Mouse (Mus musculus) ES-Bruce4 (cell line): Measurements from ENCODE around the gene Lrrc25. TPM values are rescaled to one million over a fixed set of nuclear protein-coding genes. Genes with fewer than 3 reads are reported as not detected.

Experiments used
- H3K27ac ChIP-seq: 2 replicates; pipeline ENCODE4 v1.5.1; 2012; ENCODE audit warnings: low read length, inconsistent platforms; ENCODE audit not compliant: insufficient read depth
- H3K27me3 ChIP-seq: 2 replicates; pipeline ENCODE4 v1.6.1; 2012; ENCODE audit warnings: mild to moderate bottlenecking, low read length, inconsistent platforms; ENCODE audit not compliant: control insufficient read depth, poor library complexity, insufficient read depth, severe bottlenecking
- H3K36me3 ChIP-seq: 2 replicates; pipeline ENCODE4 v1.6.1; 2012; ENCODE audit warnings: inconsistent platforms, mild to moderate bottlenecking, low read length, moderate library complexity; ENCODE audit not compliant: control insufficient read depth, poor library complexity, insufficient read depth, severe bottlenecking
- H3K4me1 ChIP-seq: one replicate; pipeline ENCODE4 v1.8.1; 2011; ENCODE audit warnings: low read length; ENCODE audit not compliant: control insufficient read depth, insufficient read depth
- H3K4me3 ChIP-seq: 2 replicates; pipeline ENCODE4 v1.5.1; 2011; ENCODE audit warnings: low read depth, mild to moderate bottlenecking, low read length
- H3K9ac ChIP-seq: 2 replicates; pipeline ENCODE4 v1.6.1; 2012; ENCODE audit warnings: low read depth, mild to moderate bottlenecking, inconsistent platforms; ENCODE audit not compliant: poor library complexity, severe bottlenecking
- H3K9me3 ChIP-seq: replicated peaks from 2 replicates; pipeline ENCODE4 v1.6.1; 2012; ENCODE audit warnings: mild to moderate bottlenecking, low read length, inconsistent platforms; ENCODE audit not compliant: control insufficient read depth, poor library complexity, insufficient read depth, severe bottlenecking
- CTCF ChIP-seq: IDR thresholded peaks from one replicate; pipeline ENCODE4 v1.8.1; 2011; ENCODE audit warnings: low read depth, low read length
- EP300 ChIP-seq: IDR thresholded peaks from 2 replicates; pipeline ENCODE4 v1.6.1; 2011; ENCODE audit warnings: low read depth, low read length; ENCODE audit not compliant: insufficient read depth
- POLR2A ChIP-seq: IDR thresholded peaks from one replicate; pipeline ENCODE4 v1.8.1; 2011; ENCODE audit warnings: low read length; ENCODE audit not compliant: insufficient read depth
- polyA plus RNA-seq: library from polyadenylated mRNA; stranded (reverse); fragments of >200 nt; gene quantifications from 2 replicates; pipeline ENCODE4 v1.2.4, GENCODE M21; 2011; ENCODE audit warnings: low read depth; ENCODE audit not compliant: missing spikeins, insufficient read depth, insufficient read length

The Lrrc25 gene
- polyA plus RNA-seq, 1 experiment: not detected

GRCm38 (mm10) chr8:70601271-70601649 lies 14.7 kb upstream of the Lrrc25 start:
- Histone ChIP-seq H3K9ac (no peak overlapping the region), H3K4me1 (peaks cover 12% of the 10 kb centered on the region), H3K27me3 (no peaks in the 10 kb centered on the region), H3K4me3 (no peak overlapping the region), H3K9me3 (no peaks in the 10 kb centered on the region), H3K36me3 (peaks cover 5% of the 10 kb centered on the region; the same call in 1 of the 2 replicates), H3K27ac (no peak overlapping the region)
- TF ChIP-seq POLR2A: no peak
- 0 out of 2 replicates have a peak, but pooled peaks have one; percentile 31 for TF ChIP-seq EP300

DNA sequence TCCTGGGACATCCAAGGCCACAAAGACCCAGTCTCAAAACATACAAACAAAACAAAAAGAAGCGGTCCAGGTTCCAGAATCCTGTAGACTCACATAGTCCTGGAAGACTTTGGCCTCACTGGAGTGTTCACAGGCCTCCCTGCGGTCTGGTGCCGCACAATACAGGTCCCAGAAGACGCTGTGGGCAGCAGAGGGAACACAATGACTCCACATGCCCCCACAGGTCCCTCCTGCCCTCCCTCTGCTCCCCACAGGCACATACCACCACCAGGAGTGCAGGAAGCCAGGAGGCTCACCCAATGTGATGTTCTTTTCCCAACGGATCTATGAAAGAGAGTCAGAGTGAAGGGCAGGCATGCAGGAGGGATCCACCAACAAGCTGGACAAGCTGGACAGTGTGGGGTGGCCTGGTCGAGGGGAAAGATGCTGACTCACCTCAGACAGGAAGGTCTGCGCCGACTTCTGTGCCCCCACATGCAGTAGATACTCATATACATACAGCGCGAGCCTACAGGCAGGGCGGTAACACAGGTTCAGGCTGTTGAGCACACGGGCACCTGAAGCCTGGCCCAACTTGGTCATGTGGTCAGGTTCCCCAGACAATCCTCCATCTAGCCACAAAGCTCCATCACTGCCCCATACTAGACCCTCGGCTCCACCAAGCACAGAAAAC lies 13.7 kb upstream of the Lrrc25 start:
- H3K4me3 ChIP-seq: no peak overlapping the region
- no peaks in the 10 kb centered on the region for H3K27me3 ChIP-seq
- H3K4me1 ChIP-seq: peaks cover 12% of the 10 kb centered on the region
- H3K9ac ChIP-seq: no peak overlapping the region
- peak overlapping the region; percentile 17; the same call in 1 of the 2 replicates for H3K27ac ChIP-seq
- TF ChIP-seq CTCF (no peak), POLR2A (no peak), EP300 (no peak)
- no peaks in the 10 kb centered on the region for H3K9me3 ChIP-seq
- peaks cover 5% of the 10 kb centered on the region; the same call in 1 of the 2 replicates for H3K36me3 ChIP-seq

DNA sequence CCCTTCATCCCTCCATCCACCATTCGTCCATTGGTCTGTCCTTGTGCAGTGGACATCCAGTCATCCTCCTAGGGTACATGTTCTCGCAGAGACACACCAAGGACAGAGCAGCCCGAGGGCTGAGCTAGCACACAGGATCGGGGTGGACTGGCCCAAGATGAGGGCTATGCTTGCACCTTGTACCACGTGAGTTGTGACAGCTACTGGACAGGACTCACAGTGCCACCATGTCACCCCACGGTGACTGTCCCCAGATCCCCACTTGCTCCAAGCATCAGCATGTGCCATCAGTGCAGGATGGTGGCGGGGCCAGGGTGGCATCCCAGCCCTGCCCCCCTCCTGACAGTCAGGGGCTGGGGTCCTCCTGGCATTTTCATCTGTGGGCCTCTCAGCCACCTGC lies 11.4 kb upstream of the Lrrc25 start:
- Histone ChIP-seq H3K9ac (no peak overlapping the region), H3K36me3 (peaks cover 2% of the 10 kb centered on the region; the same call in 1 of the 2 replicates), H3K4me3 (no peak overlapping the region), H3K4me1 (peaks cover 13% of the 10 kb centered on the region), H3K9me3 (no peaks in the 10 kb centered on the region), H3K27me3 (no peaks in the 10 kb centered on the region), H3K27ac (no peak overlapping the region)
- TF ChIP-seq POLR2A: no peak
- TF ChIP-seq CTCF: no peak
- TF ChIP-seq EP300: no peak

GRCm38 (mm10) chr8:70605871-70606779 lies 9.8 kb upstream of the Lrrc25 start:
- TF ChIP-seq POLR2A: no peak
- peaks cover 10% of the 10 kb centered on the region for H3K4me1 ChIP-seq
- no peak overlapping the region for H3K9ac ChIP-seq
- H3K27ac ChIP-seq: no peak overlapping the region
- H3K4me3 ChIP-seq: no peak overlapping the region
- H3K36me3 ChIP-seq: no peaks in the 10 kb centered on the region; the same call in 1 of the 2 replicates
- no peaks in the 10 kb centered on the region for H3K9me3 ChIP-seq
- no peaks in the 10 kb centered on the region for H3K27me3 ChIP-seq

DNA sequence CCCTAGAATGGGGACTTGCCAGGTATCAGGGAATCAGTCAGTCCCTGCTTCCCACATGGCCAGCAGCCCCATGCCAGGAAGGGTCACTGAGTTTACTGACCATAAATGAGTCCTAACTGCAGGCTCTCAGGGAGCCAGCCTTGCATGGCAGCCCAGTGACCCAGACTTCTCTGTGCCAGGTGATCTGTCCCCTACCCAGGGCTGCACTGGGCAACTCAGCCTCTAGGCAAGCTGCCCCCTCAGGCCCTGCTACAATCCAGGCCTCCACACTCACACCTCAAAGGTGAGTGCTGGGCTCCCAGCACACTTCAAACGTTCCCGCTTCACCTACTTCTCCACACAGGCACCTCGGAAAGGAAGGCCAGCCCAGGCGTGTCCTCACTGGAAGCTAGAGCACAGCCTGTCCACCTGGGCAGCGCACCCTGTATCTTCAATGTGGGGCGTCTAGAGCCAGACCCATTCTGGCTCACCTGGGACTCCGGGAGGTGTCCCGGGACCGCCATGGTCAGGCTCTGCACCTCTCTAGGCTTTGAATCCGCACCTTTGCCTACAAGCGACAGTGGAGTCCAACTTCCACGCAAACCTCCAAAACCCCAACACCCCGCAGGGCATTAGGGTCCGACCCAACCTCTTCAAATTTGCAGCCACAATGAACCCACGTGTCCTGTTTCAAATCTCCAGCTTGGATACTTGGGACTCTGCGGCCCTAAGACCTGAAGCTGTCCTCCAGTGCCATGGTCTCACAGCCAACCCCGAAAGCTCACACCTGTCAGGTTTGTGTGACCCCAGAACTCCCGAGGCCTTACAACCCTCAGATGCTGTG lies 9.0 kb upstream of the Lrrc25 start:
- peak overlapping the region; percentile 95 for H3K9ac ChIP-seq
- H3K4me3 ChIP-seq: peak overlapping the region; percentile 93
- H3K36me3 ChIP-seq: no peaks in the 10 kb centered on the region; the same call in 1 of the 2 replicates
- H3K27me3 ChIP-seq: no peaks in the 10 kb centered on the region
- TF ChIP-seq CTCF: no peak
- TF ChIP-seq EP300: no peak
- no peak for TF ChIP-seq POLR2A
- no peak overlapping the region for H3K27ac ChIP-seq
- H3K9me3 ChIP-seq: no peaks in the 10 kb centered on the region
- H3K4me1 ChIP-seq: peaks cover 10% of the 10 kb centered on the region

- Histone ChIP-seq H3K4me3 (peak overlapping the region; percentile 93), H3K36me3 (no peaks in the 10 kb centered on the region; the same call in 1 of the 2 replicates), H3K9me3 (no peaks in the 10 kb centered on the region), H3K27me3 (no peaks in the 10 kb centered on the region), H3K4me1 (peaks cover 8% of the 10 kb centered on the region), H3K27ac (no peak overlapping the region), H3K9ac (peak overlapping the region; percentile 95)
- TF ChIP-seq POLR2A (no peak), EP300 (0 out of 2 replicates have a peak, but pooled peaks have one; percentile 5)
Measured at GRCm38 (mm10) chr8:70607603-70607897, 8.4 kb upstream of the Lrrc25 start.
